Mouse (Mus musculus) lung, adult 2 months (tissue): ENCODE results near the gene Elmod2.

Source experiments
- CTCF ChIP-seq: fragments of 200-500 bp; IDR thresholded peaks from 2 replicates; pipeline ENCODE4 v1.5.1; 2011; ENCODE audit warnings: mild to moderate bottlenecking, low read length, control low read depth; ENCODE audit not compliant: insufficient read depth
- POLR2A ChIP-seq: fragments of 200-500 bp; IDR thresholded peaks from 2 replicates; pipeline ENCODE4 v1.6.1; 2011; ENCODE audit warnings: low read depth, mild to moderate bottlenecking, control low read depth, low read length, borderline replicate concordance; ENCODE audit errors: extremely low read depth

DNA sequence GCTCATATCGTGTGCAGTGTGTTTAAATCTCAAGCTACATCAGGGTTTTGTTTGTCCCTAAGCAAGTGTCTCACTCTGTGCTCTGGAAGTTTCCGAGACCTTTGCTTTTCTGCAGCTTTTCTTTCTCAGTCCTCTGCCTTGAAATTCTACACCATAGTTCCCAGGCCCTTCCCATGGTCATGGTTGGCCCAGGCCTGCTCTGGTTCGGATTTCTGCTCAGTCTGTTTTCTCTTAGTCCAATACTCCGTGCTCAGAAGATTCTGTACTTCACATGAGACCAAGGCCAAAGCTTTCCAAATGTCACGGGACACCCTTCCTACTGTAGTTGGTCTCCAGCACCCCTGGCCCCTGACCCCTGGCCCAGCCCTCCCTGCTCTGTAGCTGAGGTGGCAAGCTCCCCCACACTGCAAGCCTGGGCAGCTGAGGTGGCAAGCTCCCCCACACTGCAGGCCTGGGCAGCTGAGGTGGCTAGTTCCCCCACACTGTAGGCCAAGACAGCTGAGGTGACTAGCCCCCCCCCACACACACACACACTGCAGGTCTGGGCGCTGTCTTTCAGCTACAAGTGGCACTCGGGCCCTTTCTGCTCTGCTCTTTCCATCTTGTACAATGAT is 31.0 kb upstream of the Elmod2 start:
- TF ChIP-seq POLR2A (no peak), CTCF (no peak)
